Mouse (Mus musculus) lung, embryonic 15.5 days (tissue): ENCODE data around the gene Crbn. TPM values are rescaled to one million over a fixed set of nuclear protein-coding genes. Genes with fewer than 3 reads are reported as not detected.

ENCODE experiments used
- ATAC-seq: fragments of 200-750 bp; cut with Nextera tagmentation; 2 replicates; pipeline ENCODE4 v1.8.0; 2017; ENCODE audit warnings: moderate number of reproducible peaks, borderline replicate concordance; ENCODE audit not compliant: low FRiP score, low TSS enrichment; ENCODE audit errors: extremely low read depth
- H3K27ac ChIP-seq: fragments of 300-500 bp; sonication (generic); 2 replicates; pipeline ENCODE4 v1.5.1; 2015; ENCODE audit warnings: moderate library complexity, mild to moderate bottlenecking, inconsistent platforms
- H3K27me3 ChIP-seq: fragments of 300-500 bp; sonication (generic); 2 replicates; pipeline ENCODE4 v1.6.1; 2015; ENCODE audit warnings: inconsistent platforms
- H3K36me3 ChIP-seq: fragments of 300-500 bp; sonication (generic); 2 replicates; pipeline ENCODE4 v1.6.1; 2015; ENCODE audit warnings: inconsistent platforms
- H3K4me1 ChIP-seq: fragments of 300-500 bp; sonication (generic); 2 replicates; pipeline ENCODE4 v1.6.1; 2015; ENCODE audit warnings: inconsistent platforms
- H3K4me2 ChIP-seq: fragments of 300-500 bp; sonication (generic); 2 replicates; pipeline ENCODE4 v1.6.1; 2015; ENCODE audit warnings: inconsistent platforms, mild to moderate bottlenecking, moderate library complexity
- H3K4me3 ChIP-seq: fragments of 300-500 bp; sonication (generic); 2 replicates; pipeline ENCODE4 v1.5.1; 2015; ENCODE audit warnings: mild to moderate bottlenecking, inconsistent platforms
- H3K9ac ChIP-seq: fragments of 300-500 bp; sonication (generic); 2 replicates; pipeline ENCODE4 v1.6.1; 2015; ENCODE audit warnings: inconsistent platforms
- H3K9me3 ChIP-seq: fragments of 300-500 bp; sonication (generic); 2 replicates; pipeline ENCODE4 v1.6.1; 2016; ENCODE audit warnings: inconsistent platforms
- WGBS: fragments of 180-500 bp; shearing (Covaris S2); methylation state at CpG from one replicate; pipeline ENCODE4 v1.1.7; 2015; 5-methylcytosine and 5-hydroxymethylcytosine counted together
- polyA plus RNA-seq: library from polyadenylated mRNA; unstranded; fragments of >200 nt; fragmentation: Nextera tagmentation; extraction: Ambion mirVana; gene quantifications from 2 replicates; pipeline ENCODE4 v1.2.1, GENCODE M21; 2015

Gene Crbn
- polyA plus RNA-seq, 1 experiment from 2014 or later = 45.3 TPM

- Histone ChIP-seq H3K4me2 (no peak overlapping the region), H3K4me1 (peaks cover 10% of the 10 kb centered on the region), H3K27me3 (no peaks in the 10 kb centered on the region), H3K36me3 (peaks cover 36% of the 10 kb centered on the region), H3K4me3 (no peak overlapping the region), H3K9ac (no peak overlapping the region), H3K27ac (no peak overlapping the region), H3K9me3 (no peaks in the 10 kb centered on the region)
- no peak for ATAC-seq
- WGBS = 84% methylated on average over 13 of the region's 13 CpGs
Measured at GRCm38 (mm10) chr6:106794094-106794814, 5.6 kb downstream of the Crbn start.

GRCm38 (mm10) chr6:106793621-106794020, 6.3 kb downstream of the Crbn start:
- Histone ChIP-seq H3K27me3 (no peaks in the 10 kb centered on the region), H3K36me3 (peaks cover 41% of the 10 kb centered on the region), H3K4me3 (no peak overlapping the region), H3K9ac (no peak overlapping the region), H3K4me2 (no peak overlapping the region), H3K4me1 (peaks cover 3% of the 10 kb centered on the region), H3K27ac (no peak overlapping the region), H3K9me3 (no peaks in the 10 kb centered on the region)
- WGBS = 94% methylated on average over 10 of the region's 10 CpGs
- no peak for ATAC-seq

GRCm38 (mm10) chr6:106793088-106793487, 6.8 kb downstream of the Crbn start:
- Histone ChIP-seq H3K4me2 (no peak overlapping the region), H3K4me3 (no peak overlapping the region), H3K36me3 (peaks cover 46% of the 10 kb centered on the region), H3K27ac (no peak overlapping the region), H3K27me3 (no peaks in the 10 kb centered on the region), H3K9ac (no peak overlapping the region), H3K9me3 (no peaks in the 10 kb centered on the region), H3K4me1 (no peaks in the 10 kb centered on the region)
- WGBS = 95% methylated on average over 7 of the region's 7 CpGs
- no peak for ATAC-seq

GRCm38 (mm10) chr6:106792486-106792885, 7.4 kb downstream of the Crbn start:
- H3K4me1 ChIP-seq = no peaks in the 10 kb centered on the region
- WGBS = 92% methylated on average over 5 of the region's 5 CpGs
- no peak overlapping the region for H3K9ac ChIP-seq
- H3K36me3 ChIP-seq = peaks cover 47% of the 10 kb centered on the region
- ATAC-seq = no peak
- no peak overlapping the region for H3K4me2 ChIP-seq
- no peaks in the 10 kb centered on the region for H3K27me3 ChIP-seq
- H3K27ac ChIP-seq = no peak overlapping the region
- no peak overlapping the region for H3K4me3 ChIP-seq
- H3K9me3 ChIP-seq = no peaks in the 10 kb centered on the region

GRCm38 (mm10) chr6:106791429-106791828, 8.4 kb downstream of the Crbn start:
- Histone ChIP-seq H3K4me1 (no peaks in the 10 kb centered on the region), H3K27me3 (no peaks in the 10 kb centered on the region), H3K4me3 (no peak overlapping the region), H3K36me3 (peaks cover 47% of the 10 kb centered on the region), H3K9ac (no peak overlapping the region), H3K27ac (no peak overlapping the region), H3K4me2 (no peak overlapping the region), H3K9me3 (no peaks in the 10 kb centered on the region)
- WGBS = 88% methylated on average over 8 of the region's 8 CpGs
- no peak for ATAC-seq

GRCm38 (mm10) chr6:106787138-106787537, 12.7 kb downstream of the Crbn start:
- no peaks in the 10 kb centered on the region for H3K9me3 ChIP-seq
- ATAC-seq = no peak
- H3K36me3 ChIP-seq = peaks cover 34% of the 10 kb centered on the region
- H3K9ac ChIP-seq = no peak overlapping the region
- no peak overlapping the region for H3K27ac ChIP-seq
- WGBS = 80% methylated on average over 3 of the region's 3 CpGs
- no peak overlapping the region for H3K4me3 ChIP-seq
- no peaks in the 10 kb centered on the region for H3K4me1 ChIP-seq
- H3K27me3 ChIP-seq = no peaks in the 10 kb centered on the region
- no peak overlapping the region for H3K4me2 ChIP-seq

- H3K36me3 ChIP-seq = peaks cover 23% of the 10 kb centered on the region
- no peaks in the 10 kb centered on the region for H3K9me3 ChIP-seq
- 38% methylated on average over 4 of the region's 4 CpGs for WGBS
- no peak overlapping the region for H3K27ac ChIP-seq
- peak overlapping the region; percentile 83 for H3K4me2 ChIP-seq
- H3K27me3 ChIP-seq = no peaks in the 10 kb centered on the region
- H3K4me3 ChIP-seq = peak overlapping the region; percentile 71
- peaks cover 8% of the 10 kb centered on the region for H3K4me1 ChIP-seq
- peak overlapping the region; percentile 61 for H3K9ac ChIP-seq
- no peak for ATAC-seq
Measured at GRCm38 (mm10) chr6:106770046-106770445, 29.8 kb downstream of the Crbn start.

- Histone ChIP-seq H3K36me3 (peaks cover 20% of the 10 kb centered on the region), H3K9ac (peak overlapping the region; percentile 61), H3K27ac (peak overlapping the region; percentile 16; the same call in 1 of the 2 replicates), H3K27me3 (no peaks in the 10 kb centered on the region), H3K4me1 (peaks cover 8% of the 10 kb centered on the region), H3K9me3 (no peaks in the 10 kb centered on the region), H3K4me2 (peak overlapping the region; percentile 83), H3K4me3 (peak overlapping the region; percentile 71)
- peak; percentile 73; the same call in 1 of the 2 replicates for ATAC-seq
- 3% methylated on average over 33 of the region's 33 CpGs for WGBS
Measured at GRCm38 (mm10) chr6:106769290-106769866, 30.5 kb downstream of the Crbn start.

- H3K9ac ChIP-seq = peak within 1 kb of the TSS; percentile 61
- H3K4me1 ChIP-seq = peaks cover 8% of the 10 kb centered on the region
- H3K9me3 ChIP-seq = no peaks in the 10 kb centered on the region
- ATAC-seq = peak; percentile 100
- no peaks in the 10 kb centered on the region for H3K27me3 ChIP-seq
- peak within 1 kb of the TSS; percentile 83 for H3K4me2 ChIP-seq
- peak within 1 kb of the TSS; percentile 16; the same call in 1 of the 2 replicates for H3K27ac ChIP-seq
- 8% methylated on average over 35 of the region's 35 CpGs for WGBS
- peaks cover 17% of the 10 kb centered on the region; the same call in 1 of the 2 replicates for H3K36me3 ChIP-seq
- H3K4me3 ChIP-seq = peak within 1 kb of the TSS; percentile 71
Measured at GRCm38 (mm10) chr6:106768640-106769289, 31.1 kb downstream of the Crbn start, which contains the start of gene Trnt1. Gene Trnt1, plus strand, starts transcription at chr6:106769120.

- WGBS = 69% methylated on average over 4 of the region's 4 CpGs
Measured at GRCm38 (mm10) chr6:106766774-106767173, 33.1 kb downstream of the Crbn start.

GRCm38 (mm10) chr6:106765892-106766291, 34.0 kb downstream of the Crbn start:
- Histone ChIP-seq H3K27me3 (no peaks in the 10 kb centered on the region), H3K9me3 (no peaks in the 10 kb centered on the region), H3K27ac (no peak overlapping the region), H3K9ac (no peak overlapping the region), H3K4me1 (peaks cover 8% of the 10 kb centered on the region), H3K4me3 (no peak overlapping the region), H3K36me3 (no peaks in the 10 kb centered on the region), H3K4me2 (no peak overlapping the region)
- WGBS = 64% methylated on average over 1 of the region's 1 CpGs
- ATAC-seq = no peak

More at GRCm38 (mm10) chr6:106766774-106767173, 33.1 kb downstream of the Crbn start:
- Histone ChIP-seq H3K4me2 (no peak overlapping the region), H3K9ac (no peak overlapping the region), H3K27ac (no peak overlapping the region), H3K27me3 (no peaks in the 10 kb centered on the region), H3K4me3 (no peak overlapping the region), H3K4me1 (peaks cover 8% of the 10 kb centered on the region), H3K36me3 (no peaks in the 10 kb centered on the region; the same call in 1 of the 2 replicates), H3K9me3 (no peaks in the 10 kb centered on the region)
- ATAC-seq = no peak

GRCm38 (mm10) chr6:106761486-106761885, 38.4 kb downstream of the Crbn start:
- Histone ChIP-seq H3K4me2 (no peak overlapping the region), H3K9ac (no peak overlapping the region), H3K4me1 (no peaks in the 10 kb centered on the region), H3K36me3 (no peaks in the 10 kb centered on the region), H3K4me3 (no peak overlapping the region), H3K27me3 (no peaks in the 10 kb centered on the region), H3K27ac (no peak overlapping the region), H3K9me3 (no peaks in the 10 kb centered on the region)
- 60% methylated on average over 1 of the region's 1 CpGs for WGBS
- no peak for ATAC-seq
